27 mouse cellular contexts compared by ENCODE assay signal in genomic region chr7:70643055-70643454, GRCm38 (mm10).
DNase-seq lines count a peak whose midpoint lies in the region; ATAC-seq and TF ChIP-seq lines count a peak whose summit lies in the region.
"Had no signal": no experiment of that assay in that cellular context is flagged by ENCODE, and none has a peak within 500 bp of the region (broad histone marks: within the 10 kb centered on the region; RNA-seq: fewer than 3 reads in every experiment).

No protein-coding gene starts in this region.

- ATAC-seq in embryonic facial prominence, embryonic 14.5 days (ENCODE audit: low read depth), result no peak
- ATAC-seq in kidney, embryonic 15.5 days (replicated peaks; ENCODE audit: low FRiP score), result no peak
- ATAC-seq in limb, embryonic 12.5 days (ENCODE audit: insufficient number of reproducible peaks, insufficient read depth, low FRiP score, low TSS enrichment, low read depth), result no peak
- peak; percentile 31 for ATAC-seq in megakaryocyte progenitor cell, adult 5-6 weeks (replicated peaks; ENCODE audit: poor library complexity)
- ATAC-seq in liver, postnatal 0 days, result no peak
- ATAC-seq: CD4-positive, CD25-positive, alpha-beta regulatory T cell, adult 4 months; forebrain, embryonic 14.5 days; forebrain, postnatal 0 days had no signal

- peak; percentile 35 for DNase-seq in embryonic facial prominence, embryonic 14.5 days (ENCODE audit: low spot score)
- no peak for DNase-seq in embryonic facial prominence, embryonic 10.5 days (ENCODE audit: low spot score)
- no peak for DNase-seq in kidney, postnatal 25 days
- DNase-seq in limb, embryonic 10.5 days (ENCODE audit: low spot score), result no peak
- no peak for DNase-seq in liver, postnatal 0 days
- DNase-seq: adrenal gland, adult 2 months; adrenal gland, postnatal 14 days; cerebellum, adult 11 months; cerebellum, adult 2 months; cerebellum, adult 9-11 months; cerebellum, postnatal 25 days; embryo, embryonic 11 days; forebrain, postnatal 0 days; gastrocnemius, postnatal 36 days; heart, adult 2 months; heart, postnatal 14 days; heart, postnatal 4 days had no signal

- H3K9ac ChIP-seq in embryonic facial prominence, embryonic 14.5 days (ENCODE audit: low read depth, low read length), result no peak overlapping the region
- no peak overlapping the region for H3K9ac ChIP-seq in kidney, embryonic 15.5 days
- H3K9ac ChIP-seq in limb, embryonic 12.5 days (replicated peaks), result no peak overlapping the region
- no peak overlapping the region for H3K9ac ChIP-seq in liver, postnatal 0 days (replicated peaks)
- H3K9ac ChIP-seq: embryonic facial prominence, embryonic 15.5 days; forebrain, postnatal 0 days; heart, embryonic 13.5 days; hindbrain, embryonic 12.5 days; hindbrain, embryonic 15.5 days had no signal

- no peak for TF ChIP-seq CTCF in liver, postnatal 0 days (IDR thresholded peaks at IDR 0.05; ENCODE audit: low read depth)

- H3K27me3 ChIP-seq in embryonic facial prominence, embryonic 14.5 days (replicated peaks; ENCODE audit: control insufficient read depth, insufficient read depth, low read length), result 0 out of 2 replicates have a peak, but pooled peaks cover 13% of the 10 kb centered on the region
- H3K27me3 ChIP-seq in embryonic facial prominence, embryonic 10.5 days (replicated peaks; ENCODE audit: low read depth, poor library complexity, severe bottlenecking), result no peaks in the 10 kb centered on the region
- H3K27me3 ChIP-seq in kidney, embryonic 15.5 days, result no peaks in the 10 kb centered on the region
- peaks cover 24% of the 10 kb centered on the region for H3K27me3 ChIP-seq in limb, embryonic 12.5 days
- H3K27me3 ChIP-seq in limb, embryonic 10.5 days (ENCODE audit: low read depth, poor library complexity, severe bottlenecking), result peaks cover 56% of the 10 kb centered on the region
- H3K27me3 ChIP-seq in liver, postnatal 0 days (ENCODE audit: insufficient read depth, low read length), result no peaks in the 10 kb centered on the region
- H3K27me3 ChIP-seq: embryonic facial prominence, embryonic 15.5 days; heart, embryonic 13.5 days; hindbrain, embryonic 12.5 days; hindbrain, embryonic 15.5 days had no signal

- H3K9me3 ChIP-seq in embryonic facial prominence, embryonic 14.5 days (ENCODE audit: control insufficient read depth, low read length), result no peaks in the 10 kb centered on the region
- H3K9me3 ChIP-seq in embryonic facial prominence, embryonic 10.5 days, result no peaks in the 10 kb centered on the region
- no peaks in the 10 kb centered on the region for H3K9me3 ChIP-seq in kidney, embryonic 15.5 days (replicated peaks)
- H3K9me3 ChIP-seq in limb, embryonic 12.5 days, result no peaks in the 10 kb centered on the region
- no peaks in the 10 kb centered on the region for H3K9me3 ChIP-seq in limb, embryonic 10.5 days (replicated peaks)
- H3K9me3 ChIP-seq in liver, postnatal 0 days (ENCODE audit: low read length), result no peaks in the 10 kb centered on the region
- H3K9me3 ChIP-seq: embryonic facial prominence, embryonic 15.5 days; heart, embryonic 10.5 days; heart, embryonic 13.5 days; hindbrain, embryonic 12.5 days; hindbrain, embryonic 15.5 days had no signal

- WGBS in embryonic facial prominence, embryonic 14.5 days, result 73% methylated on average over 1 of the region's 1 CpGs
- 92% methylated on average over 1 of the region's 1 CpGs for WGBS in embryonic facial prominence, embryonic 10.5 days
- 91% methylated on average over 1 of the region's 1 CpGs for WGBS in kidney, embryonic 15.5 days
- WGBS in limb, embryonic 12.5 days, result 48% methylated on average over 1 of the region's 1 CpGs
- 85% methylated on average over 1 of the region's 1 CpGs for WGBS in limb, embryonic 10.5 days
- WGBS in liver, postnatal 0 days (ENCODE audit: insufficient replicate concordance), result 47% methylated on average over 1 of the region's 1 CpGs

- H3K4me2 ChIP-seq in embryonic facial prominence, embryonic 14.5 days (ENCODE audit: low read depth, low read length), result no peak overlapping the region
- no peak overlapping the region for H3K4me2 ChIP-seq in kidney, embryonic 15.5 days
- H3K4me2 ChIP-seq in limb, embryonic 12.5 days, result peak overlapping the region; percentile 26; the same call in 1 of the 2 replicates
- H3K4me2 ChIP-seq in liver, postnatal 0 days (ENCODE audit: low read depth, low read length), result no peak overlapping the region
- H3K4me2 ChIP-seq: embryonic facial prominence, embryonic 15.5 days; heart, embryonic 13.5 days; hindbrain, embryonic 12.5 days; hindbrain, embryonic 15.5 days had no signal

- no peak for TF ChIP-seq EP300 in liver, postnatal 0 days (IDR thresholded peaks at IDR 0.05; ENCODE audit: low read depth)

- H3K4me3 ChIP-seq in embryonic facial prominence, embryonic 14.5 days (ENCODE audit: low read depth, low read length), result no peak overlapping the region
- no peak overlapping the region for H3K4me3 ChIP-seq in embryonic facial prominence, embryonic 10.5 days
- no peak overlapping the region for H3K4me3 ChIP-seq in kidney, embryonic 15.5 days (replicated peaks)
- H3K4me3 ChIP-seq in limb, embryonic 12.5 days (replicated peaks), result no peak overlapping the region
- H3K4me3 ChIP-seq in limb, embryonic 10.5 days, result no peak overlapping the region
- H3K4me3 ChIP-seq in liver, postnatal 0 days (ENCODE audit: low read depth, low read length), result no peak overlapping the region
- H3K4me3 ChIP-seq: embryonic facial prominence, embryonic 15.5 days; heart, adult 2 months; heart, embryonic 10.5 days; heart, embryonic 13.5 days; hindbrain, embryonic 12.5 days; hindbrain, embryonic 15.5 days had no signal

- H3K27ac ChIP-seq in embryonic facial prominence, embryonic 14.5 days (replicated peaks; ENCODE audit: low read depth, low read length), result no peak overlapping the region
- H3K27ac ChIP-seq in embryonic facial prominence, embryonic 10.5 days (replicated peaks), result no peak overlapping the region
- peak overlapping the region; percentile 80 for H3K27ac ChIP-seq in kidney, embryonic 15.5 days
- peak overlapping the region; percentile 23; the same call in 1 of the 2 replicates for H3K27ac ChIP-seq in limb, embryonic 12.5 days
- H3K27ac ChIP-seq in limb, embryonic 10.5 days, result no peak overlapping the region
- no peak overlapping the region for H3K27ac ChIP-seq in liver, postnatal 0 days (ENCODE audit: low read depth)
- H3K27ac ChIP-seq: embryonic facial prominence, embryonic 15.5 days; heart, adult 2 months; heart, embryonic 13.5 days; hindbrain, embryonic 12.5 days; hindbrain, embryonic 15.5 days had no signal

- H3K4me1 ChIP-seq in embryonic facial prominence, embryonic 14.5 days (ENCODE audit: control insufficient read depth, insufficient read depth, low read length), result peaks cover 11% of the 10 kb centered on the region
- H3K4me1 ChIP-seq in embryonic facial prominence, embryonic 10.5 days, result peaks cover 42% of the 10 kb centered on the region
- H3K4me1 ChIP-seq in kidney, embryonic 15.5 days, result peaks cover 18% of the 10 kb centered on the region
- H3K4me1 ChIP-seq in limb, embryonic 12.5 days (replicated peaks), result peaks cover 25% of the 10 kb centered on the region
- H3K4me1 ChIP-seq in limb, embryonic 10.5 days, result peaks cover 38% of the 10 kb centered on the region
- H3K4me1 ChIP-seq in liver, postnatal 0 days (ENCODE audit: insufficient read depth), result no peaks in the 10 kb centered on the region

- no peaks in the 10 kb centered on the region for H3K36me3 ChIP-seq in embryonic facial prominence, embryonic 14.5 days (ENCODE audit: control insufficient read depth, insufficient read depth, low read length)
- no peaks in the 10 kb centered on the region for H3K36me3 ChIP-seq in embryonic facial prominence, embryonic 10.5 days (replicated peaks)
- H3K36me3 ChIP-seq in kidney, embryonic 15.5 days, result no peaks in the 10 kb centered on the region
- no peaks in the 10 kb centered on the region for H3K36me3 ChIP-seq in limb, embryonic 12.5 days
- H3K36me3 ChIP-seq in limb, embryonic 10.5 days, result no peaks in the 10 kb centered on the region
- no peaks in the 10 kb centered on the region for H3K36me3 ChIP-seq in liver, postnatal 0 days (replicated peaks; ENCODE audit: insufficient read depth, low read length)
- H3K36me3 ChIP-seq: embryonic facial prominence, embryonic 15.5 days; heart, embryonic 10.5 days; heart, embryonic 13.5 days; hindbrain, embryonic 12.5 days; hindbrain, embryonic 15.5 days had no signal

Comparison
In these comparisons a context has a peak if more than half of its experiments do, and no peak if none do; other contexts are left out.
1. H3K27ac ChIP-seq: peak in kidney, embryonic 15.5 days (single experiment) and limb, embryonic 12.5 days (single experiment); none in embryonic facial prominence, embryonic 14.5 days (single experiment), embryonic facial prominence, embryonic 10.5 days (single experiment), limb, embryonic 10.5 days (single experiment) and liver, postnatal 0 days (single experiment).